Mouse (Mus musculus): Measurements from ENCODE around the gene Agtpbp1.

Agtpbp1 gene

DNA sequence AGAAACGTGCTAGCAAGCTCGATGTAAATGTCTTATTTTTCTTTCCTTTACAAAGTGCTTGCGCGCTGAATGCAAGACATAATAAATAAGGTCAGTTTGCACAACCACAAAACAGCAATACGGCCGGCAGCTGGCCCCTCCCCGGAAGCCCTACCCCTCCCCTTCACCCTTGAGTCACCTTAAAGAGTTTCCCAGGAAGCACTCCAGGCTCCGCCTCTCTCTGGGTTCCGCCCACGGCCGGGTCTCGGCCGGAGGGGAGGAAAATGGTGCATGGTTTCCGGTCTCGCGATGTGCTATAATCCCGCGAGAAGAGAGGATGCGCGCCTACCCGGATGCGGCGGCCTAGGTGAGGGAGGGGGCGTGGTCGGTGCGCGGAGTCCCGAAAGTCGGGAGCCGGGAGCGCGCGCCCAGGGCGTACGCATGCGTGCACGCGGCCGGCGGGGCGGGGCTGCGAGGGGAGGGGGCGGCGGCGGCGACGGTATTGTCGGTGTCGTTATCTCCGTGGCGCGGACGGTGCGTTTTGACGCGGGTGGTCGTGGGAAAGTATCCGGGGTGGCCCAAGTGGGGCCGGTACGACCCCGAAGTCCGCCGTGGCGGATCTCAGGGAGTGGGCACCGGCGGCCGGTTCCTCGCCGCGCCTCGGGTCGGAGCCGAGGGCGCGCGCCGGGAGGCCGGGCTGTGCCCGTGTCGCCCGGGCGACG is at the start of gene Agtpbp1, which contains the start of gene Naa35:
Agtpbp1 (minus strand) TSS at position 281 of the 701 bp plus-strand sequence.
Naa35 (plus strand) TSS at position 313 of the 701 bp plus-strand sequence.
- peak; percentile 99 for DNase-seq (ENCODE audit: low read depth, low spot score)

DNA sequence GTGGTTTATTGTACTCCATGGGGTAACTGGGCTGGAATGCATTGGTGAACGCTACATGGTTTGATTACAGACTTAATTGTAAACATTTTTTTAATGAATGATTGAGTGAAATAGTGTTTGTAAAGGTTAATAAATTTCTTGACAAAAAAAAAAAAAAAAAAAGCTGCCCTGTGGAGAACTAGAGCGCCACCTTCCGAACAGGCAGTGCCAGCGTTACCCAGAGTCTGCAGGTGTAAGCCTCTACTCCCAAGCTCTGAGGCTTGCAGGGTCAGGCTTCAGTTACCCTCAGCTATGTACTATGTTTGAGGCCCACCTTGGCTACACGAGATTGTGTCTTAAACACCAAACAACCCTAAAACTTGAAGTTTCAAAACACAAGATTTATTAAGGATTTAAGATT is 49.6 kb upstream of the Agtpbp1 start:
- DNase-seq (ENCODE audit: low read depth, low spot score), result peak; percentile 47

DNA sequence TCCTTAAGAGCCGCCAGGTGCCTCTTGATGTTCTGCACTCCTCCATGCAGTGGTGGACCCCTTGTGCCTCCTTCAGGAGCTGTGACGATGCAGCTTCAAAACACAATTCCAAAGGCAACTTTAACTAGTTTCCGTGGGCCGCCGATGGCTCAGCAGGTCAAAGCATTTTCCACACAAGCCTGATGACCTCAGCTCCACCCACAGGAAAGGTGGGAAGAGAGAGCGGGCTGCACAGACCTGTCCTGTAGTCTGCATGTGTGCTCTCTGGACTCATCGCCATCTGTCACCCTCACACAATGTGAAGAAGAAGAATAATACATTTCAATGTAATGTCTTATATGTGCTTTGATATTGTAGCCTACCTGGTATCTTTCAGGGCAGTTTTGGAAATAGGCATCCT is 41.7 kb upstream of the Agtpbp1 start:
- DNase-seq (ENCODE audit: low read depth, low spot score), result no peak

DNA sequence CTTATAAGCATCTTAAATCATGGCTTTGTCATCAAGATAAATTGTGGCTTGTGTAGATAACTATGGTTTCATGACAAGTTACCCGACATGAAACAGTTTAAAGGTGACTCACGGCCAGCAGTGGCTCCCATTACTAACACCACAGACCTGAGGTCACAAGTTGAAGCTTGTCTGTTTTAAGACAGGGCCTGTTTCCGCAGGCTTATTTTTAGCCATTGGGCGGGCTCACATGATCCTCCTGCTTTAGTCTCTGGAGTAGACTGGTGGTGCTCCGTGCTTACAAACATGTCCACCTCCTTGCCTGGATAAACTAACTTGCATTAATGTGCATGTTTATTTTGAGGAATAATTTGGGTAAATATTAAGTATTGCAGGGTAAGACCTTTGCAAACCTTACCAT is 39.9 kb upstream of the Agtpbp1 start:
- DNase-seq (ENCODE audit: low read depth, low spot score), result no peak

DNA sequence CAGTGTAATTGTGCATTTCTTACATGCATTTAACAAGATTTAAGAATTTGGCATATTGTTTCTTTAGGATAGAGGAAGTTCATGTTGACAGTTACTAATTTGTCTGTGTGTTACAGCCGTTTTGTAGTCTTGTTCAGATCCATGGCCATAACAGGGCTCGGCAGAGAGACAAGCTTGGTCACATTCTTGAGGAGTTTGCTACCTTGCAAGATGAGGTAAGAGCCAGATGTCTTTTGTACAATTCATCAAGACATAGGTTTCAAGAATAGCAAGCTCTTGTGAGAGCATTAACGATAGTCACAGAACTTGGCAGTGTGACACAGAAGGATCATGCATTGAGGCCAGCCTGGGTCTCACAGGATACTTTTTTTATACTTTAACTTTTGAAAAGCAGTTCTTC is 39.4 kb upstream of the Agtpbp1 start:
- no peak for DNase-seq (ENCODE audit: low read depth, low spot score)

DNA sequence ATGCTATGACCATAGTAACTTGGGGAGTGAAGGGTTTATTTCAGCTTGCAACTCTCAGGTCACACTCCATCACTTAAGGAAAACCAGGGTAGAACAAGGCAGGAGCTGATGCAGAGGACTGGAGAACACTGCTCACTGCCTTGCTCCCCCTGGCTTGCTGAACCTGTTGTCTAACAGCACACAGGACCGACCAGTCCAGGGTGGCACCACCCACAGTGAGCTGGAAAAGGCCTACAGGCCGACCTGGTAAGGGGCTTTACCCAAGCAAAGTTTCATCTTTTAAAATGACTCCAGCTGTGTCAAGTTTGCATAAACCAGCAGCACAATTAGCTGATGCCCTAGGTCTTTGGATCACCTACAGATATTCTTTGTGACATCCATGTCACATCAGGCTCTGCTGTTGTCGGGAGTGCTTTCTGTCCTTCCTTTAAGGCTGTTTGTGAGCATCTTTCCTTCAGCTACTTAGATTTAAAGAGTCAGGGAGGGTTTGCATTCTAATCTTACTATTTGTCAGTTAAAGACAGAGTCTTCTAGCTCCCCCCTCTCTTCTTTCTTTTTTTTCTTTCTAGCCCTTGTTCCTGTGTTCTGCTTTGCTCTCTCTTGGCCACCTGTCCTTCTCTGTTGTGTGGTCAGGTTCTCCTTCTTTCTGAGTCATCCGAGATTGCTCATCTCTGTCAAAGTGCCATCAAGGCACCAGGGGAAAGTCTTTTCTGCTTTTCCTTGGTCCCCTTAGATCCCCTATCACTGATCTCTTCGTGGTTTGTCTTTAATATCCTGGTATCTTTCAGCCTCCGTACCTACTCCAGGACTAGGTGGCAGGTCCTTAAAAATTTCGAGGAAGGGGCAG is 36.8 kb upstream of the Agtpbp1 start:
- no peak for DNase-seq (ENCODE audit: low read depth, low spot score)

DNA sequence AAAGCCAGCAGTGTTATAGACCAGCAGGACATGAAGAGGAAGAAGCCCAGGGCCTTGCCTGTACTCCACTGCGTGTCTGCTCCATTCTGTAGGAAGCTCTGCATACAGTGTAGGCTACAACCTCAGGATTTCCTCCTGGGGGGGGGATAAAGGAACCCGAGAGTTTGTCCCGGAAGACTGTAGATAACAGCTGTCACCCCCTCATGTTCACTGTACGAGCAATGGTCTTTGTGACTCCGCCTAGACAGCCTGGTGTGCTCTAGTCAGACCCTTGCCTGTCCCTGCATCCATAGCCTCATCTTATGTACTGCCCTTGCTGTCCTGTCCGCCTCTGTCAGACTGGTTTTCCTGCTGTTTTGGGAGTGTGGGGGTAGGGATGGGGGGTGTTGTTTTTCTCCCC is 33.4 kb upstream of the Agtpbp1 start:
- no peak for DNase-seq (ENCODE audit: low read depth, low spot score)

DNA sequence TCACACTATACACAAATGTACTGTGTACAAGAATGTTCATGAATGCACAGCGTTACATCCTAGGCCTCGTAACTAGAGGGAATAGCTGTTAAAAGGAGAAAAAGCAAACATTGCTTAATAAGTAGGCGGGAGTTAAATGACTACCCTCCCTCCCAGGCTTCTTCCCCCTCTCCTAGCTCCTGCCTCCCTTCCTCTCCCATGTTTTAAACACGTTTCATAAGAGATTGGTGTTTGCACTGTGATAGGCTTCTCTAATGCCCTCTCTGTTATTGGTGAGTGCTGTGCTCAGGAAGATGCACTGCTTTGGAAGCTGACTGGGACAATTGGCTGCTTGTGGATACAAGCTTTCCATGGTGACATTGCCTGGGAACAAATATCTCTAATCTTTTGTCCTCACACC is 30.5 kb upstream of the Agtpbp1 start:
- no peak for DNase-seq (ENCODE audit: low read depth, low spot score)

DNA sequence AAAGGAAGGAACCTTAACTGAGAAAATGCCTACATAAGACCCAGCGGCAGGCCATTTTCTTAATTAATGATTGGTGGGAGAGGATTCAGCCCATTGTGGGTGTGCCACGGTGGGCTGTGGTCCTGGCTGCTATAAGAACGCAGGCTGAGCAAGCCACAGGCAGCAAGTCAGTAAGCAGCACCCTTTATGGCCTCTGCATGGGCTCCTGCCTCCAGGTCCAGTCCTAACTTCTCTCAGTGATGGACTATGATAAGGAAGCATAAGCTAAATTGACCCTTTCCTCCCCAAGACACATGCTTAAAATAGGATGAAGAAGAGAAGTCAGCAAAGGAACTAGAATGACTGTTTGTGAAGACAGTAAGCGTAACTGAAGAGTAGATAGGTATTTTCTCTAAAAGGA is 30.1 kb upstream of the Agtpbp1 start:
- DNase-seq (ENCODE audit: low read depth, low spot score), result no peak

DNA sequence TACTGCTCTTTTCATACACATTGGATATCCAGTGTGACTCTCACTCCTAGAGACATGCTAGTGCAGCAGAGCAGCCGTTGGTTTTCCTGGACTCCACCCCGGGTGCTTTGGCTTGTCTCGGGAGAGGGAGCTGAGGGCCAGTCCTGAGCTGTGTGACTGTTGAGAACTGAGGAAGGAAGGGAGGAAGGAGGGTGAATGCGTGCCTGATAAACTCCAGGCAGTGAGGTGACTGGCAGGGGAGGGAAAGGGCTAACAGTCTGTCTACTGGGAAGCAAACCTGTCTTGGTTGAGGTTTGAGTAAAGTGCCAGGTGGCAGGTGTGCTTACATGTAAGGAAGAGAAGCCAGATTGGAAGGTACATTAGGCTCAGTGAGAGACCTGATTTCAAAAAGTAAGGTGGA is 28.8 kb upstream of the Agtpbp1 start:
- no peak for DNase-seq (ENCODE audit: low read depth, low spot score)

DNA sequence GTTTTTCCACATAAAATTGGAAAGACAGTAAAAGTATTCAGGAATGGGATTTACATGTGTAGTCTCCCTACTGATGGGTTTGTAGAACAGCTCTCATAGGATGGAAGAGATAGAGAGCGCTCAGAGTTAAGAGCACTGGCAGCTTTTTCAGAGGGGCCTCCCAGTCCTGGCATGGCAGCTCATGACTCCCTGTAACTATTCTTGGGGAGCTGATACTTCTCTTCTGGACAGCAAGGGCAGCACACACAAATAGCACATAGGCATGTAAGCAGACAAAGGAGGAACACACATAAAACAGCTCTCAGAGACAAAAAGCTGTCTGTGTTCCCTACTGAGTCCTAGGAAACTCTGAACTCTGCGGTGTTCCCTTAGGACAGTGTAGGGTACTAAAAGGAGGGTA is 25.4 kb upstream of the Agtpbp1 start:
- DNase-seq (ENCODE audit: low read depth, low spot score), result no peak

DNA sequence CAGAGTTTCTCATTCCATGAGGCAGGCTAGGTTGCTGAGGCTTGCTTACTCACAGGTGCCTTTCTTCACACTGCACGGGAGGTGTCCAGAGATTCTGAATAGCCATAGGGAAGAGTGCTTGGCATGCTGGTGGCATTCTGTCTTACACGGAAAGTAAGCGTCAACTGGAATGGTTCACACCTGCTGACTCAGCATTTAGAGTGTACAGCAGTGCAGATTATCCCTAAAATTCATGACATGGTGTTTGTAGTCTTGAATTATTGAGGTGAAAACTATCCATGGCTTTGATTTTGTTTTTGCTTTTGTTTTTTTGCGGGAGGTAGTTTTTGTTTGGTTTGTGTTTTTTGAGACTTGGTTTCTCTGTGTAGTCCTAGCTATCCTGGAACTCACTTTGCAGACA is 24.9 kb upstream of the Agtpbp1 start:
- no peak for DNase-seq (ENCODE audit: low read depth, low spot score)

DNA sequence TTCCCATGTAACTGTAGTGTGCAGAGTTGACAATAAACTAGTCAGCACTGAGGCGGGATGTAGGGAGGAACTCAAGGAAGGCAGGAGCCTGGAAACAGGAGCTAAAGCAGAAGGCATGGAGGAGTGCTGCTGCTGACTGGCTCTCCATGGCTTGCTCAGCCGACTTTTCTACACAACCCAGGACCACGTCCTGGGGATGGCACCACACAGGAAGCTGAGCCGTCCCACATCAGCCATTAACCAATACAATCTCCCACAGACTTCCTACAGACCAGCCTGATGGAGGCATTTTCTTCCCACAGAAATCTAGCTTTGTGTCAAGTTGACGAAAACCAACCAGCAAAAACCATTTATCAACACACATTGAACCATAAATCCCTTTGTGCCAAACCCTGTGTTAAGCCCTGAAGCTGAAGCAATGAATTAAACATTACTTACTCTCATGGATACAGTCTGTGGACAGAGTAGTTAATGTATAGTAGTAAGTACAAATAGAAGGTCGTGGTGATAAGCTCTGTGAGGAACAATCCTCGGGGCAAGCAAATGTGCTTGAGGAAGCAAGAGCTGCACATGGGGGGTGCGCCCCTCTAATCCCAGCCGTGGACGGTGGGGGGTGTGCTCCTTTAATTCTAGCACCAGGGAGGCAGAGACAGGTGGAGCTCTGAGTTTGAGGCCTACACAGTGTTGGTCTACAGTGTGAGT is 20.3 kb upstream of the Agtpbp1 start:
- DNase-seq (ENCODE audit: low read depth, low spot score), result no peak

DNA sequence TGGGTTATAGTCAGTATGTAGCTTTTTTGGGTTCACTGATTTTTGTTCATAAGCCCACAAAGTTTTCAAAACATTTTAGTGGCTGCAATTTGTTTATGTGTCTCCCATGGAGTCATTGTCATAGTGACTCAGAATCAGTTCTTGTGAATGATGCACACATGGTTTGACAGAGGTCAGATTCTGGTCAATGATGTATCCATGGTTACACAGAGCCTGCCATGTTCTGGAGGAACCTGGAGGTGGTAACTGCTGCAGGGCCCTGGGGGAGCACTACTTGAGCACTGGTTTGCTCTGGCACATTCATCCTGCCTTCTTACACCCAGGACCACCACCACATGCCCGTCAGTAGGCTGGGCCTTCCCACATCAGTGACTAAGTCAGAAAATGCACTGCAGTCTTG is 19.5 kb upstream of the Agtpbp1 start:
- no peak for DNase-seq (ENCODE audit: low read depth, low spot score)

DNA sequence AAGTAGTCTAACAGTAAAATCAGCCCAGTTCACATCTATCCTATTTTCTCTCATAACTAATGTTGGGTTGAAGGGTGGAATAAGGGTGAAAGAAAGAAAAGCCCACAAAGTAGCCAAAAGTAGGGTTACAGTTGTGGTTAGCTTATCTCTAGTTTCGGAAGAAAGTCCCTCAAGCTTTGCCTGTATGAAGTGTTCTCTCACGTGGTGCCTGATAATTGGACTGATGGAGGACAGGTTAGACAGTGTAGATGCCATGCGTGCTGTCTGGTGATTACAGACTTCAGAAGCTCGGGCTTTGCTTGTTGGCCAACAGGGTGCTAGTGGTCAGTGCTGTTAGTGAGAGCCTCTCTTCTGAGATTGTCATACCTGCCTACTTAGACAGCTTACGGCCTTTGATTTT is 18.1 kb upstream of the Agtpbp1 start:
- no peak for DNase-seq (ENCODE audit: low read depth, low spot score)

DNA sequence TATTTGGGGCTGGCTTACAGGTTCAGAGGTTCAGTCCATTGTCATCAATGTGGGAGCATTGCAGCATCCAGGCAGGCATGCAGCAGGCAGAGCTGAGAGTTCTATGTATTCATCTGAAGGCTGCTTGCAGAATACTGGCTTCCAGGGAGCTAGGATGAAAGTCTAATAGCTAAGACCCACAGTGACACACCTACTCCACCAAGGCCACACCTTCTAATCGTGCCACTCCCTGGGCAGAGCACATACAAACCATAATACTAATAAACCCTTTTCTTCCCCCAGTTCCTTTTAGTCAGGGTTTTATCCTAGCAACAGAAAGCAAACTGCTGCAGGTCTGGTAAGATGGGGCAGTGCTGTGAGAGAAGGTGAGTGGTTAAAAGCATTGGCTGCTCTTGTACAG is 7.6 kb upstream of the Agtpbp1 start:
- no peak for DNase-seq (ENCODE audit: low read depth, low spot score)

DNA sequence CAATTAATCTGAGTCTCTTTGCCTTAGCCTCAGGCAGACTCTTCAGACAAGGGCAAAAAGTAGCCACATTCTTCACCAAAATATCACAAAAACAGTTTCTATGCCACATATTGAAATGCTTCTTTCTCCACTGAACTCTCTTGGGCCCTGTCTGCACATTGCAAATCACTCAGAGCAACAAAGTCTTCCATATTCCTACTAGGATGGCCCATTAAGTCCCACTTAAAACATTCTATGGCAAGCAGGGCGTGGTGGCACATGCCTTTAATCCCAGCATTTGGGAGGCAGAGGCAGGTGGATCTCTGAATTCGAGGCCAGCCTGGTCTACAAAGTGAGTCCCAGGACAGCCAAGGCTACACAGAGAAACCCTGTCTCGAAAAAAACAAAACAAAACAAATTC is 7.0 kb upstream of the Agtpbp1 start:
- DNase-seq (ENCODE audit: low read depth, low spot score), result peak; percentile 88

DNA sequence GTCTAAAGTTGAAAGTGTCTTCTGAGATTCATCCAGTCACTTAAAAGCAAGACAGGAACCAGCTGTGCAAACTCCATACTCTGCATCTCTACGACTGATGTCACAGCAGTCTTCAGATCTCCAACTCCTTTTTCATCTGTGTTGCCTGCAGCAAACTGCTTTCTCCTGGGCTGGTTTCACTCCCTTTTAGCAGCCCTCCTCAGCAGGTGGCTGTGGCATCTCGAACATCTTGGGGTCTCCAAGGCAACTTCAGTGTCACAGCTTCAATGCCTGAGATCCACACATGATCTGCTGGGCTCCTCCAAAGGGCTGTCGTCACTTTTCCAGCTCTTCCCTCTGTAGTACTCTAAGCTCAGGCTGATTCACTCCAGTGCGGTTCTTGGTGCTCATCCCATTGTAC is 5.7 kb upstream of the Agtpbp1 start:
- no peak for DNase-seq (ENCODE audit: low read depth, low spot score)

DNA sequence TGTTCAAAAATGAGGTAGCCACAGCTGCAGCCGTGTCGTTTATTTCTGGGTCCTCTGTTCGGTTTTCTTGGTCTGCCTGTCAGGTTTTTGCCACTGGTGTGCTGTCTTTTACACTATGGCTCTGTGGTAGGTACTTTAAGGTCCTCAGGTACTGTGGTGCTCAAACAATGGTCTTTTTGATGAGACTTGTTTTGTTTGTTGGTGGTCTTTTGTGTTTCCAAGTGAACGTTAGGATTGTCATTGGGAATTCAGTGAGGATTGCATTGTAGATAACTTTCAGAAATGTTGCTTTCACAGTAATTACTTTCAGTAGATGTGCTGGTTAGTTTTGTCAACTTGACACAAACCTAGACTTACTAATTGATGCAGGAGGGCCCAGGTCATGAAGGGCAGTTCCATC is 4.6 kb upstream of the Agtpbp1 start:
- peak; percentile 33 for DNase-seq (ENCODE audit: low read depth, low spot score)

DNA sequence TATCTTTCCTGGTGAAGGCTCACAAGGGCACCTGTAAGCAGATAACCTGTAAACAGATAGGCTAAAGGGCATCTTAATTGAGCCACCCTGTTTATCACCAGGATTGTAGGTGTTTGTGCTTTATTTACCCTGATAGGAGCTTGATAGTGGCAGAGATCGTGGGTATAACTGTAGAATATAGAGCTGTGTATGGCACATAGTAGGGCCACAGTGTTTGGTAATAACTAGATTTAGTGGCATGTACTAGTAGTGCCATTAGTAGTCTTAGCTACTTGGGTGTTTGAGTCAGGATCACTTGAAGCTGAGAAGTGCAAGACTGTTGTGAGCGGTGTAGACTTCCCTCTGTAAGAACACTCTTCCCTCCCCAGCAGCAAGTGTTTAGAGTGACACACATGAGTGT is 2.2 kb upstream of the Agtpbp1 start:
- DNase-seq (ENCODE audit: low read depth, low spot score), result no peak

DNA sequence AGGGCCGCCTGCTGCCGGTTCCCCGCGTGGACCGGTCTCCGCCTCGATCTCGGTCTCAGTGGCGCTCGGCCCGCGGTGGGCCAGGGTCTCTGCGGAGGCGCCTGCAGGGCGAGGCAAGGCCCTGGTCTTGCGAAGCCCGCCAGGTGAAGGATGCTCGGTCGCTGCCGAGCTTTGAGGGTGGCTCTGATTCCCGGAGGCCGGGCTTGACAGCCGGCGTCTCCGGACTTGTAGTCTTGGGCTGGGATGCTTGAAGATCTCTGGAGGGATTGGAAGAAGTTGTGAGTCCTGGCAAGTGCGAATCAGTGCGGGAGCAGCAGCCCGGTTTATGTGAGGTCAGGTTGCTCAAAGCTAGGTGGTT is 600 bp upstream of the Agtpbp1 start:
- peak; percentile 66 for DNase-seq (ENCODE audit: low read depth, low spot score)

DNA sequence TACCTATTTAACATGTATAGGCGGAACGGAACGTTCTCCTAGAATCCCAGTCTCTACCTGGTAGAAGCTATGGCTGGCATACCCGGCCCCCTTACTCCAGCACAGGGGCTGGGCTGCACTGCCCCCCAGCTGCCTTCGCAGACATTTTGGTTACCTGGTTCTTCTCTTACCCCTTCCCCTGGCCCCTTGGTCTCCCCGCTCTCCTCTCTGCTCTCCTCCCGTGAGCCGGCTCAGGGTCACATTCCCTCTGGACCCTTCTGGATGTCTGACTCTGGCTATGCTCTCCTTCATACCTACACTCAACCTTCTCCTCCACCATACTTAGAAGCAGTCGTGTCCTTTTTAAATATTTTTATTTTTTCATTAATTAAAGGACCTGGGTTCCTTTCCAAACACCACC is 546 bp downstream of the Agtpbp1 start:
- peak; percentile 24 for DNase-seq (ENCODE audit: low read depth, low spot score)

DNA sequence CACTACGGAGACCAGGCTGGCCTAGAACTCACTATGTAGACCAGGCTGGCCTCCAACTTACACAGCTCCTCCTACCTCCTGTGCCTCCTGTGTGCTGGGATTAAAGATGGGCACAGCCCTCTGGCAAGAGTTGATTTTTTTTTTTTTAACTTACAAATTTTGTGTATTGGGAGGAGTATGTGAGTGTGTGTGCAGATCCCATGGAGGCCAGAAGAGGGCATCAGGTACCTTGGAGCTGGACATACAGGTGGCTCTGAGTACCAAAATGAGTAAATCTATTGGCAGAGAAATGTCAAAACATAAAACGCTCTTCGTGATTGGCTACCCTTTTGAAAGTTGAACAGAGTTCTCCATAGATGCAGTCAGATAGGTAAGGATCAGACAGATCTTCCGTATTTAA is 4.1 kb downstream of the Agtpbp1 start:
- peak; percentile 76 for DNase-seq (ENCODE audit: low read depth, low spot score)

Measured in ZHBTc4 (cell line).